Mouse (Mus musculus) heart, adult 18-20 months (tissue): ENCODE results near the gene Sec63. TPM values are rescaled to one million over a fixed set of nuclear protein-coding genes. Genes with fewer than 3 reads are reported as not detected.
A peak's percentile ranks its signal among the peaks of the same experiment; 100 is the strongest.

ENCODE experiments used
- DNase-seq, 2 experiments: peaks; one replicate each; pipeline ENCODE4 v3.0.0; 2021 to 2022; ENCODE audit warnings: mixed read lengths in 1 of 2
- total RNA-seq, 2 experiments: library from RNA; stranded (reverse); gene quantifications; 2 replicates each; pipeline ENCODE4 v1.2.3; 2021

Sec63 gene
- total RNA-seq, 2 experiments from 2014 or later, result 29.5 to 37.7 TPM

DNA sequence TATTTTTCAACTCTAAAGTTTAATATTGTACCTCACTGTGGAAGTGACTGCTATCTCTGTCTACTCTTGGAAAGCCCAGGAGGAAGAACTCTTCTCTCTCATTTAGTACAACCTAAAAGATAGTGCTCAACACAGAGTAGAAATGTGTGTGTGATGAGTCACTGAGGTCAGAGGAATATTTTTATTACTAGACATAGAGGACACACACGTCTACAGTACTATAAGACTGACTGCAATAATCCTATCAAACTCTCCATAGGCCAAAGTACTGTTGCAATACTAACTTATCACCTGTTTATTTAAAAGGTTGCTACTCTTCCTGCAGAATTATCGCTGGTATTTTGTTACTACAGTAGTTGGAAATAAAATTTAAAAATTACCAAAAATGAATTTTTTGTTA, 68.7 kb downstream of the Sec63 start:
- no peak for DNase-seq

DNA sequence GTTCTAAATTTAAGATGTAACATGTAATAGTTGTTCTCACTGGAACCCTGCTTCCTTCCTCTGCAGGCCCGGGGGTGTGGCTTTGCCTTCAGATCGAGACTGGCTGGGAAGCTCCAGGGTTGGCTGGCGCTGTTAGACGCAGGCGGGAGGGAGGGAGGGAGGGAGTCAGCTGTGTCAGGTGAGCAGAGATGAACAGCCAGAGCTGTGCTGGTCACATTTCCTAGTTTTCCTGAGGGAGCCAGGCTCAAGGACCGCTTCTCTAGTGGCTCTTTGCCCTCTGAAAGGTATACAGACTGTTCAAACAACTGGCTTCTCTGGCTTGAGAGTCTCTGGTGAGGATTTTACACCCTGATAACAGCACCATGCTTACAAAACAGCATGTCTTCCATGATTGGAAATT, 69.1 kb downstream of the Sec63 start:
- DNase-seq, result no peak

DNA sequence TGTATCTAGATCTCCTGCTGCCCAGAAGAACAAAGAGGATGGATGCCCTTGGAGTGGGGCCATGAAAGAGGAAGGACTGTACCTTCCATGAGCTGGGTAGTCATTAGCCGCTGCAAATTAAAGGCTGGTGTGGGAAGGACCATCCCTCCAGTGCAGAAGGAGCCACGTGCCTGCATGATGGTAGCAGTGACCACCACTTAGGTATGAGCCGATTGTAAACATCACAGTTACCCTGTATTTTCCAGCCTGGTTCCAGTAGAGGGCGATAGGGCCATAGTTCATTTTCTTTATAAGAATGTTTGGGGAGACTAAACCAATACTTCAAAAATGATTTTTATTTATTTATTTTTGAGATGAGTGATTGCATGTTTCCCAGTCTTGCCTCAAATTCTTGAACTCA, 71.4 kb downstream of the Sec63 start:
- peak in 1 of 2 experiments; percentile 34 for DNase-seq

DNA sequence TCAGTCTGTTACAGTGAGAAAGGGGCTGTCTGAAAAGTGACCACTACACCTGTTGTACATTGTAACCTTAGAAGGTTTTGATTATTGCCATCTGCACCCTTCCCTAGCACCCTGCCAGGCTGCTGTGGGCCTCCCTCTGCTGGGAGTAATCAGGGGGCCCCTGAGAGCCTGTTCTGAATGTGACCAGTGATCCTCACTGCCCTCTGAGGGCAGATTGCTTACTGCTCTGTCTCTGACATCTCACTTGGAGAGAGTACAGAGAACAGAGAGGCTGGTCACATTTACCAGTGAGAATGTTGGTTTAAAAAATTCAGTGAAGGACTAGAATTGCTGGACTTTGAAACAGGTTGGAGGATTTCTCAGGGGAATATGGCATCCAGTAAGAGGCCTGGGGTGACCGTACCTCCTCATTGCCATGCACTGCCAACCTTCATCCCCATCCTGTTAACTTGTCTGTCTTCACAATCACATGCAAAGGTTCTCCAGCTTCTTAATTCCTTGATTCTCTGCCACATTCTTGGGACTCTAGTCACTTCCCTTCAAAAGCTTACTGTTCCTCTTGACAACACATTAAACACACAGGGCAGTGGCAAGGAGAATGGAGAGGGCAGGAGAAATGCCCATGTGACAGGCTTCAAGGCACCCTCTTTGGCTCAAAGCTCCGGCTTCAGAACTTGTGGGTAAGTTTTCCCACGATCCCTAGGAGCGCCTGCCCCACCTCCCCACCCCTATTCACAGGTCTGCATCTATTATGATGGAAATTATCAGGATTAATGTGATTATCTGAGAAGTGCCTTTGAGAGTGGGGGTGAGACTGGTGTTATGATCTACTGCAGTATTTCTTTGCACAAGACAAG, 72.8 kb downstream of the Sec63 start:
- DNase-seq, result no peak

DNA sequence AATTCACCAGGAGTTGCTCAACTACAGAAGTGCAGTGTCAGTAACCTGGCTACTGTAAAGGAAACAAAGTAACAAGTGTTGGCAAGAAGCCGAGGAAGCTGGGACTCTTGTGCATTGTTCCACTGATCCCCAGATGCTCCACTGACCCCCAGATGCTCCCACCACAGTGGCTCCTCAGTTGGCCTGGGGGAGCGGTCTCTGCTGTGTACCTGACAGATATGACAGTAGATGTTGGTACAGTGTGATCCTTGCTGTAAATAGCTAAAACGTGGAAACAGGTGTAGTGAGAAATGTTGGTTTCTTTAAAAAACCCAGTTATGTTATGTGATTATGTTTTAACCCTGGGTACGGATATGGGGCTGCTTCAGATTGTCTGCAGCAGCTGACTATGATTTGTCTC, 76.8 kb downstream of the Sec63 start:
- no peak for DNase-seq

DNA sequence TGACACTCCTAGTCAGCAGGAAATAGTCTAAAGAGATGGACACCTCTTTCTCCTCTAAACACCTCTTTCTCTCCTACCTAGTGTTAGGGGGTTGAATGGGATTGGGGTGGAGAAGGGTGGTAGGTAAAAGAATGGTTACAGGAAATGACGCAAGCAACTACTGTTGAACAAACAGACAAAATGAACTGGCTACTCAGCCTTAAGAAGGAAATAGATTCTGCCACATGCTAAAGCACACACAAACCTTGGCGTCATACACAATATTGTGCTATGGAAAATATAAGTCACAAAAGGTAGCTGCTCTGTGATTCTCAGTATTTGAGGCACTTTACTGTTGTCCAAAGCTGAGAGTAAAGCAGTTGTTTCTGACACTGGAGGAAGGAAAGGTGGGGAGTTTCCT, 77.4 kb downstream of the Sec63 start:
- no peak for DNase-seq

DNA sequence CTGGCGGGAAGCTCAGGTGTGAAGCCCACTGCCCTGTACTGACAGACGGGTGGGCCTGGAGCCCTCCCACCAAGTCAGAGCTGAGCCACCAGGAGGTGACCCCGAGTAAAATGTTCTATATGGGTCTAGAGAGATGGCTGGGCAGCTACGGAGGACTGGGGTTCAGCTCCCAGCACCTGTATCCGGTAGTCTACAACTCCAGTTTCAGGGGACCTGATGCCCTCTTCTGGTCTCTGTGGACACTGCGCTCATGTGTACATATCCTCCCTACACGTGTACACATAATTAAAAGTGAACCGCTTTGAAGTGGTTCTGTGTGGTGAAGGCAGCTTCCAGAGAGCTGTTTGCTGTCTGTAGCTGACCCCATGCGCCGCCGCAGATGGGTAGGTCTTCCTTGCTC, 78.7 kb downstream of the Sec63 start:
- DNase-seq, result no peak

DNA sequence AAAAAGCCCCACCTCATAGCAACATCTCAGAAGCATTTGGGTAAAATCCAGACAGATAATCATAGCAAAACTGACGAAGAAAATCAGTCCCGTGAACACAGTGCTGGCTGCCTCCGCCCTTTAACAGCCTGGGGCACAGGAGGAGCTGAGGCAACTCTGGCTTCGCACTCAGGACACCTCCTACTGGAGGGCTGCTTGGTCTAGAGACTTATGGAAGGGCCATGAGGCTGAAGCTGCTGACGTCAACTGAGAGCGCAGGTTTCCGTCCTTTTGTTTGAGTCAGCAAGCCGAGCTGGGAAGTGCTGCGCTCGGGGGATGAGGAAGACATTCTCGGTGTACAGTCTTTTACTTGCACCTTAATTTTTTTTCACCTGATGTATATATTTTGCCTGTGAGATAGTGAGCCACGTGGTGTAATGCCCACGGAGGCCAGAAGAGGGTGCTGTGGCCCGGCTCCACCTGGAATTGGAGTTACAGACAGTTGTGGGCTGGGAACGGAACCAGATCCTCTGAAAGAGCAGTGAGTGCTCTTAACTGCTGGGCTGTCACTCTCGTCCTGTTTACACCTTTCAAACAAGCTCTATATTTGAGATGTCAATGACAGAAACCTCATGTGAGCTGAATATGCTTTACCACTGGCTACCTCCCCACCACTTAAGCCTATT, 80.4 kb downstream of the Sec63 start:
- peak in 1 of 2 experiments; percentile 47 for DNase-seq

DNA sequence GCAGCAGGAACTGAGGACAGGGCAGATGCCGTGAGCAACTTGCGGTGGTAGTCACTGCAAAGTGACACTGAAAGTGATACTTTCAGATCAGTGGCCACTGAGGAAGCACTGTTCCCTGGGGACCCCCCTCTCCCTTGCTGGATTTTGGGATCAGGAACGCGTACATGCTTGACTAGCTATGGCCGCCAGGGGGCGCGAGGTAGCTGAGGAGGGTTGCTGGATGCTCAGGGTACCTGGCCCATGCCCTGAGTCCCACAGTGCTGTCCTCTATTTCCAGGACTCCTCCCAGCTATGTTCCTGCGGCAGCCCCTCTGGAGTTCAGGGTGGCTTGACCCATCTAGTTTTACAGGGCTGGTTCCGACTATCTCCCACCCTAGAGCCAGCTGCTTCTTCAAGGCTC, 81.1 kb downstream of the Sec63 start:
- DNase-seq, result peak; percentile 74 to 91

DNA sequence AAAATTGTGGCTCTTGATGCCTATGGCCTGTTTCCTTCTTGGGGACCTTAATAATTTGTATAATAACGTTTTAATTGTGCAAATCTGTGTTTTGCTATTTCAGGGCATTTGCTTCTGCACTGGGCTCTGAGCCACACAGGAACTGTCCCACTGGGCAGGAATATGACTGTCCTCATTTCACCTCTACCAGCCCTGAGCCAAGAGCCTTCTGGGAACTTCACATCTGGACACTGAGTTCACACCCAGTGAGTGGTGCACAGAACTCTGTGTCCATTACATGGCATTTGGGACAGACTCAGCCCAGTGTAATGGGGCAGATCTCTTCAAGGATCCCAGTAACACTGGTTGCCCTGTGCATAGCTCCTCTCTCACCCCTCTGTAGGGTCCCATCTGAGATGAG, 82.1 kb downstream of the Sec63 start:
- peak; percentile 70 to 76 for DNase-seq

DNA sequence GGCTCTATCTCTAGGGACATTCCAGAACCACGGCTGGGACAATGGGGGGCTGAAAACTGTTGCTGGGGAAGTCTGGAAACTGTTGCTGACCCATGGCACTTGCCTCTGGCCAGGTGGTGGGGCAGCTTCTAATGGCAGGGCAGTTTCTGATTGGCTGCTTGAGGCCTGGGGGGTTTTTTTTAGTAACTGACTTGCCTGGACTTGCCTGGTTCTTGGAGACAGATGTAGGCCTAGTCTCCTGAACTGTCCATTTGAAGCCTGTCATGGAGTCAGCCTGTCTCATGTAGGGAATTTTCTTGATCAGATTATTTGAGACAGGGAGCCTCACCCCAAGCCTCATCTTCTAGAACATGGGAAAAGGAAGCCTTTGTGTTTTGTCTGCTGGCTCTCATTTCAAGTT, 84.2 kb downstream of the Sec63 start:
- no peak for DNase-seq

DNA sequence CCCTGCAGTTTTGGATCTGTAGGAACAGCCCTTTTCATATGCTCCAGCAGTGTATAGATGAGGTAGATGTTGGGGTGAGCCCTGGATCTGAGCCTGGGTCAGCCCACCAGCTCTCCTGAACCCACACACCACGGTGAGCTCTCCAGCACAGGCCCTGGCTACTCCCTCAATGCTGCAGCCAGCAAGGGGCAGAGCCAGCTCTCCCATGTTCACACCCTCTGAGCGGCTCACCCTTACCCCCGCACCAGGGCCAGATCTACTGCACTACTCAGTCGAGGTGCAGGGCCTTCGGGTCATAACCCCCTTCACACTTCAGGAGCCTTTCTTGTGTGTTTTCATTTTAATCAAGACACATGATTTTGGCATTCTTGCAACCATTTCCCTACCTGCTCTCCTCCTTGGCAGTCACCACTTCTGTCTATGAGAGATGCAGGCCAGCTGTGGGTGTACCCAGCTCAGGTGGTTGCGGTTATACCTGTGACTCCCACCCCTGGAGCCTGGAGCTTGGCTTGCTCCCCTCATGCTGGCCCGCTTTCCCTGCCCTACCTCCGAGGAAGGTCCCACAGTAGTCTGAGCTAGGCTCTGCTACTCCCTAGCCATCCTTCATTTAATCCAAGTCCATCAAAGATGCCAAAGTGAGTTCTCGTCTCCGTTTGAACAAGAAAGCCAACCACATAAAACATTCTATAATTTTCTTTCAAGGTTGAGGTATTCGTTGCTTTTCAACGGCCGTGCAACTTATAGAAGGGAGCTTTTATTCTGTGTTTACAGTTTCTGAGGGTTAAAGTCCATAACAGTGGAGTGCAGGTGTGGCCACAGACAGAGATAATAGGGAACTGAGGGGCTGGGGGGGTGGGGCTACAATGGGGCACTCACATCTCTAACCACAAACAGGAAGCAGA, 87.1 kb downstream of the Sec63 start:
- no peak for DNase-seq

DNA sequence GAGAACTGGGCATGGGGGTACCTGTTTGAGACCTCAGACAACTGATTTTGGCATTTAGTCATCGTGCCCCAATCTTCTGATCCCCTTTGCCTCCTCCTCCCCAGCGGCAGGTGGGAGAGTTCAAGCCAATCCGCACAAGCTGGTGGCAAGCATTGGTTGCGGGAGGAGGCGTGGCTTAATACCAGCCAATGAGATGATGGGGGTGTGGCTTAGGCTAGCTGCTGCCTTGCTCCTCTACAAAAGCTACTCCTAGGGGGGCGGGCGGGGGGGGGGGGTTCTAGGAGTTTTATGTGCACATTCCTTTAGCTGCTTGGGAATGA, 87.7 kb downstream of the Sec63 start:
- DNase-seq, result no peak

DNA sequence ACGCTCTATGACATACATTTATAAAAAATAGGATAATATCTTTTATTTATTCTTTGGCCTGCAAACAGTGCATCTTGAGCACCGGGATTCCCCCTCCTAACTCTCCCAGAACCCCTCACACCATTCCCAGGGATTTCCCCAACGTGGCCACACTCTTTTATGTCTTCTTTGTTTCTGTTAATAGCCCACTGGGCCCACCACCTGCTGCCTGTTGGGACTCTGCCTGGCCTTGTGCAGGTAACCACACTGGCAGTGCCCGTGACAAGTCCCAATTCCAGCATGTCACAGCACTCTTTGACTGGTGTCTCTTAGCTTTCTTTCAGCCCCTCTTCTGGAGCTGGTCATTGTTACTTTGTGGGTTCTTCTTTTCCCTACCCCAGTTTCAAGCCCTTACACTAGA, 93.5 kb downstream of the Sec63 start:
- DNase-seq, result no peak

DNA sequence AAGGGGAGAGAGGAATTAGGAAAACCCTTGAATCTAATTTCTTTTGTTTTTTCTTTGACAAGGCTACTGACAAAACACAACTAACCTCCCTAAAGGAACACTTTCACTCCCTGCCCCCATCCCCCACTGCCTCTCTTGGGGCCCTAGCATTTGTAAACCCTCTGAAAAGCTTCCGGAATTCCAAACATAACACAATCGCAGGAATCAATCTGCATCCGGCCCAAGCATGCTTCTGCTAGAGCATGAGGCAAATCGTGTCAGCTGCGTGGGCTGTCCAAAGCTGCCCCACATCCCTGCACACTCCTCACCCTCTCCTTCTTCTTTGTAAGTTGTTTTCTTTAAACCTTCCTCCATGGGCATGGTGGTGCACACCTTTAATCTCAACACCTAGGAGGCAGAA, 94.0 kb downstream of the Sec63 start:
- peak; percentile 41 to 57 for DNase-seq

DNA sequence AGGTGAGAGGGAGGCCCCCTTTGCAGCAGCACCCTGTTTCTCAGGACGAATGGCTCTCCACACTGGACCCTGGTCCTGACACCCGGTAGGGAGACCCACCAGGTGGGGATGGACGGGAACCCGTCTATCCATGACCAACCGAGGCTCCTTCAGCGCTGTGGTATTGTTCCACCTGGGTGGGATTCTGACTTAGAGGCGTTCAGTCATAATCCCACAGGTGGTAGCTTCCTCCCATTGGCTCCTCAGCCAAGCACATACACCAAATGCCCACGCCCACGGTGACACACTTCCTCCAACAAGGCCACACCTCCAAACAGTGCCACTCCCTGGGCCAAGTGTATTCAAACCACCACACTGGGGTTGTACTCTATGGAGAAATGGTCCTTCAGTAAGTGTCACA, 95.3 kb downstream of the Sec63 start:
- no peak for DNase-seq

DNA sequence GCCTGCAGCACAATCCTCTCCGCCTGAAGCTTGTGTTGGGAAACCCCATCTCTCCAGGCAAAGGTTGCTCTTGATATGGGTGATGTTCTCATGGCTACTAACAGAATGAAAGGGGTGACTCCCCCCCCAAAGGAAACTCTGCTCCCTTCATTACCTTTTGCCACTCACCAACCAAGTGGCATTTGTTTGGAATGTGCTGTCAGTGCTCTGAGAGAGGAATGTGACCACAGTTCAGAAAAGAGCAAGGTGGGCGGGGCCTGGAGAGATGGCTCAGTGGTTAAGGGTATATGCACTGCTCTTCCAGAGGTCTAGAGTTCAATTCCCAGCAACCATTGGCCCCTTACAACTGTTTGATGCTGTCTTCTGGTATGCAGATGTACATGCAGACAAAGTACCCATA, 95.7 kb downstream of the Sec63 start:
- DNase-seq, result no peak

DNA sequence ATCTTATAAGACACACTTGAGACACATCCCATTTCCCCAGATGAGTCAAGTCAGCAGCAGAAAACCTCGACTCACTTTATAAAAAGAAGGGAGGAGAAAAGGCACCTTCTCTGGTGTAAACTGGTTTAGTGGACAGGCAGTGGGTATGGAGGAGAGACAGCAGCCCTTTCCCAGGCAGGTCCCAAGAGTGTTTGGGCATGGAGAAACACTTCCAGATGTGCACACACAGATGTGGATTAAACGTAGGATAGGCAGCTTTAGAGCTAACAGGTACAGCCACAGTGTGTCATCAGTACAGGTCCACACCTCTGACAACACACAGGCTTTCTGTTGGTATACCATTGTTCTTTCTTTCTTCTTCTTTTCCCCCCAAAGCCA, 98.5 kb downstream of the Sec63 start:
- no peak for DNase-seq

DNA sequence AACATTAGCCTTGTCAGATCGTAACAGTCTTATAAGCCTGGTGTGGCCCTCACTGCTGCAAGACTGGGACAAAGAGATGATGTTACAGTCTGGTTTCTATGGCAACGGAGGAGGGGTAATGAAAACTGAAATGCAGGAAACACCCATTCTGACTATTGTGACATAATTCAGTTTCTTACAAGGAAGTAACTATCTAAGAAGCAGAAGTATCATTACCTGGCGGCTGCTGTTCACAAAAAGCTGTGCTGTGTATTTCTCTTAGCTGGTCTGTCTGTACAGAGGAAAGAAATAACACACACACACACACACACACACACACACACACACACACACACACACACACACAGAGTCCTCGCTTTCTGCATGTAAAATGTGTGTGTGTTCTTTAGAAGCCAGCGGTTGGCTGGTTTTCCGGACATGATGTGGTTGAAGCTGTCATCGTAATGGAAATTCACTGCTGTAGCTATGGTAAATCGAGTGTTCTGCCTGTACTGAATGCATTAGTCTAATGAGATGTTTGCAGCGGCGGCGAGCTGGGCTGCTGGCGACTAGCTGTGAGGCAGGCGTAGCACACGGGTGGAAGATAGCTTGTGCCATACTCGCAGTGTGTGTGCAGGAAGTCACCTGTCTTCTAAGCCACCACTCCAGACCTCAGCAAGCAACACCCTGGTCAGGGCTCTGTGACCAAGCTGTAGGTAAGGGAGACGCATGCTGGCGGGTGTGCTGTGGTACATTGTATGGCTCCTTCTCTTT, 99.0 kb downstream of the Sec63 start, which contains the start of gene Scml4:
Scml4 (plus strand) TSS at position 212 of the 753 bp plus-strand sequence.
- DNase-seq, result peak; percentile 53 to 64

DNA sequence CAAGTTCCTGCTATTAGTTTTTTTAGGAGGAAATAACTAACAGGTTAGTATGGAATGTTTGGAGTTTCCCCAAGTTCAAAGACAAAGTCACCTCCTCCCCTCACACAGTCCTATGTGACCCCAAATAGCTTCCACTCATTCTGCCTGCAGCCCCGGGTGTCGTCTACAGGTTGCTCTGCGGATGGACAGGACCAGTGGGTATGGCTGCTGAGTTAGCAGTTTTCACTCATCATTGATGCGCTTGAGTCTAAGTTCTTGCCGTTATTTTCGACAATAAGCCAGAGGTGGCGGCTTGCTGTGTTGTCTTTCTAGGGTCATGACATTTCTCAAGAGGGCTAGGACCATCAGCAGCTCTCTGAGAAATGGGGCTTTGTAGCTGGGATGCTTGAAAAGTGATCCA, 100.2 kb downstream of the Sec63 start:
- DNase-seq, result no peak

DNA sequence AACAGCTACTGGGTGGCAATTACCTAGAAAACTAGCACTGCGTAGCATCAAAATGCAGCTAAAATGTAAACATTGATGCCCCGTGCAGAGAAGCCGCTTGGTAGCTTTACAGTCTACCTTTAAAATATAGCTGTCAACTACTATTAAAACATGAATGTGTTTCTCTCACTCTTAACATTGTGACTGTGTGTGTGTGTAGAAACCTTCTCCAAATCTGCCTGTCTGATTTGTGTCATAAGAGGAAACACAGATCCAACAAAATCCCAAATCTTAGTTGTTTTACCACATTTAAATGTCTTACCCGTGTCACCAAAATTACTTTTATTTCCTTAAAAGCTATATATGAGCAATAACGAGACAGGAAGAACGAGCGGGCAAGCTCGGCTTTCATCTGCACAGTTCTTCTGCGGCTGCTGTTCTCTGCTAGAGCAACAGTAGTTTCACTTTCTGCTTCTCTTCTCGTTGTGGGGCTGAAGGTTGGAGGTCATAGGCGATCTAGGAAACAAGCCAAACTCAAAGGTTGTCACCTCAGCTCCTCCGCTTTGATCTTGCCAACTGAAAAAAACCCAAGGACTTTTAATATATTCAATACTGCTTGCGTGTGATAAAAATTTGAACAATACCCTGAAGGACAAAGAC, 100.9 kb downstream of the Sec63 start:
- peak; percentile 72 to 74 for DNase-seq

DNA sequence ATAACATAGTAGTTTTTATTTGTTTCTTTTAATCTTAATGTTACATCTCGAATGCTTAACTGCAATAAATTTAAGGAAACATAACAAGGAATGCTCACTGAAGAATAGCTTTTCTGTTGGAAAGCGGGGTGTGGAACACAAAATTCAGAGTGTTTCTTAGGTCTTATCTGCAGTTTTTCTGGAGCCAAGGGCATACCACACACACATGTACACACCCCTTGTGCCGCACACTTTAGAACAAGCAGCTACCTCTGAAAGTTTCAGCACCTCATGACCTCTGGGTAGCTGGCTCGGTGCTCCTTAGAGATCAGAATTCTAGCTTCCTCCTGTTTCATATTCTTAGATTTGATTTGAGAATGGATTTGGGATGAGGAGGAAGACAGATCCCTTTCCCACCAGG, 101.5 kb downstream of the Sec63 start:
- peak in 1 of 2 experiments; percentile 28 for DNase-seq
